ENCODE assay signal across 18 mouse cellular contexts in the genomic region with DNA sequence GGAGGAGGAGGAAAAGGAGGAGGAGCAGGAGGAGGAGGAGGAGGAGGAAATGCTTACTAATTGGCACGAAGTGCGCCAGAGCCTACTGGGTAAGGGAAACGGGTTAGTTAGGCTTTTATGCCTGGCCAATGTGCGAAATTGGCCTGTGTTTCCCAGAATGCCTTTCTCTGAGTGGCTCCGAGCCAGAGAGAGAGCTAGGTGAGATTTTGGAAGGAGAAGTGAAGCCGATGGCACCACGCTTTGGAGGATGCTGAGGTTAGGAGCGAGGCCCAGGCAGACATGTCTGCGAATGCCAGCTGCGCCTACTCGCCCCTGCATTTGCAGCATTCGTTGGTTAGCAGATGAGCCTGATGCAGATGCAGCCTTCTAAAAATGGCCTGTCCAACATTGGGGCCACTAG. TPM values are rescaled to one million over a fixed set of nuclear protein-coding genes. Genes with fewer than 3 reads are reported as not detected.
DNase-seq lines count a peak whose midpoint lies in the region; ATAC-seq lines count a peak whose summit lies in the region.
"Had no signal": no experiment of that assay in that cellular context is flagged by ENCODE, and none has a peak within 500 bp of the region (broad histone marks: within the 10 kb centered on the region; RNA-seq: fewer than 3 reads in every experiment).

No protein-coding gene starts in this region.

- H3K9ac ChIP-seq in forebrain, embryonic 13.5 days: no peak overlapping the region
- H3K9ac ChIP-seq in limb, embryonic 15.5 days: no peak overlapping the region
- H3K9ac ChIP-seq: liver, embryonic 12.5 days; neural tube, embryonic 13.5 days had no signal

- WGBS in forebrain, embryonic 13.5 days: 79% methylated on average over 12 of the region's 12 CpGs
- 94% methylated on average over 12 of the region's 12 CpGs for WGBS in forebrain, embryonic 10.5 days
- 81% methylated on average over 12 of the region's 12 CpGs for WGBS in limb, embryonic 15.5 days
- WGBS in limb, embryonic 10.5 days: 90% methylated on average over 12 of the region's 12 CpGs

- 0 out of 2 replicates have a peak, but pooled peaks cover 6% of the 10 kb centered on the region for H3K4me1 ChIP-seq in forebrain, embryonic 13.5 days
- no peaks in the 10 kb centered on the region for H3K4me1 ChIP-seq in forebrain, embryonic 10.5 days
- H3K4me1 ChIP-seq in limb, embryonic 15.5 days: peaks cover 16% of the 10 kb centered on the region; the same call in 1 of the 2 replicates
- H3K4me1 ChIP-seq in limb, embryonic 10.5 days: 0 out of 2 replicates have a peak, but pooled peaks cover 3% of the 10 kb centered on the region
- H3K4me1 ChIP-seq: embryonic facial prominence, embryonic 10.5 days; liver, embryonic 12.5 days had no signal

- H3K27me3 ChIP-seq in forebrain, embryonic 13.5 days: no peaks in the 10 kb centered on the region
- no peaks in the 10 kb centered on the region for H3K27me3 ChIP-seq in forebrain, embryonic 10.5 days (ENCODE audit: poor library complexity, severe bottlenecking)
- no peaks in the 10 kb centered on the region for H3K27me3 ChIP-seq in limb, embryonic 15.5 days
- no peaks in the 10 kb centered on the region for H3K27me3 ChIP-seq in limb, embryonic 10.5 days (ENCODE audit: low read depth, poor library complexity, severe bottlenecking)
- H3K27me3 ChIP-seq: liver, embryonic 12.5 days; neural tube, embryonic 13.5 days had no signal

- no peak overlapping the region for H3K27ac ChIP-seq in forebrain, embryonic 13.5 days
- no peak overlapping the region for H3K27ac ChIP-seq in forebrain, embryonic 10.5 days
- peak overlapping the region; percentile 12; the same call in 1 of the 2 replicates for H3K27ac ChIP-seq in limb, embryonic 15.5 days
- no peak overlapping the region for H3K27ac ChIP-seq in limb, embryonic 10.5 days
- H3K27ac ChIP-seq: embryonic facial prominence, embryonic 10.5 days; liver, embryonic 12.5 days; neural tube, embryonic 13.5 days had no signal

- 0 out of 2 replicates have a peak overlapping the region, but pooled peaks have one; percentile 2 for H3K4me2 ChIP-seq in forebrain, embryonic 13.5 days
- no peak overlapping the region for H3K4me2 ChIP-seq in limb, embryonic 15.5 days
- H3K4me2 ChIP-seq: liver, embryonic 12.5 days; neural tube, embryonic 13.5 days had no signal

- no peak overlapping the region for H3K4me3 ChIP-seq in forebrain, embryonic 13.5 days
- no peak overlapping the region for H3K4me3 ChIP-seq in forebrain, embryonic 10.5 days
- no peak overlapping the region for H3K4me3 ChIP-seq in limb, embryonic 15.5 days
- H3K4me3 ChIP-seq in limb, embryonic 10.5 days: no peak overlapping the region
- H3K4me3 ChIP-seq: embryonic facial prominence, embryonic 10.5 days; liver, embryonic 12.5 days; neural tube, embryonic 13.5 days had no signal

- H3K36me3 ChIP-seq in forebrain, embryonic 13.5 days (ENCODE audit: poor library complexity, severe bottlenecking): no peaks in the 10 kb centered on the region
- no peaks in the 10 kb centered on the region; the same call in 1 of the 2 replicates for H3K36me3 ChIP-seq in forebrain, embryonic 10.5 days (replicated peaks)
- peaks cover 17% of the 10 kb centered on the region for H3K36me3 ChIP-seq in limb, embryonic 15.5 days
- H3K36me3 ChIP-seq in limb, embryonic 10.5 days: no peaks in the 10 kb centered on the region; the same call in 1 of the 2 replicates
- H3K36me3 ChIP-seq: embryonic facial prominence, embryonic 10.5 days had no signal

- no peak for ATAC-seq in forebrain, embryonic 13.5 days
- no peak for ATAC-seq in limb, embryonic 15.5 days (ENCODE audit: insufficient number of reproducible peaks, low FRiP score, low TSS enrichment, low read depth)
- ATAC-seq: activated CD4-positive, CD25-positive, alpha-beta regulatory T cell, adult 4 months; inflammation-experienced regulatory T-cells, adult 6 months; liver, embryonic 12.5 days had no signal

- H3K9me3 ChIP-seq in forebrain, embryonic 13.5 days (replicated peaks): no peaks in the 10 kb centered on the region
- H3K9me3 ChIP-seq in forebrain, embryonic 10.5 days: no peaks in the 10 kb centered on the region
- no peaks in the 10 kb centered on the region for H3K9me3 ChIP-seq in limb, embryonic 15.5 days
- no peaks in the 10 kb centered on the region for H3K9me3 ChIP-seq in limb, embryonic 10.5 days (replicated peaks)
- H3K9me3 ChIP-seq: embryonic facial prominence, embryonic 10.5 days; G1E; liver, embryonic 12.5 days; neural tube, embryonic 13.5 days had no signal

- DNase-seq in forebrain, embryonic 10.5 days (ENCODE audit: extremely low spot score, low spot score): no peak
- DNase-seq in limb, embryonic 10.5 days (ENCODE audit: low spot score): no peak
- DNase-seq in layer of hippocampus, postnatal 10 days (ENCODE audit: low spot score in 2 of 2): peak; percentile 28 to 47
- DNase-seq in right cerebral cortex, postnatal 25 days: peak; percentile 38
- DNase-seq in ovary, postnatal 10 days (ENCODE audit: low spot score): no peak
- DNase-seq in ovary, adult 18-20 months (ENCODE audit: low spot score): no peak
- DNase-seq: heart, postnatal 10 days; kidney, postnatal 36 days; midbrain, embryonic 14.5 days had no signal

RNA-seq across cellular contexts. Expression of a gene that starts 18.2 kb away (rescaled TPM):
- polyA plus RNA-seq in forebrain, embryonic 13.5 days (2015; fragmentation: Nextera tagmentation; extraction: Ambion mirVana): 0.13 and 0.29 TPM in 2 replicates
- polyA plus RNA-seq in forebrain, embryonic 10.5 days (2016; fragmentation: Nextera tagmentation; extraction: Ambion mirVana): 0.83 and 1.6 TPM in 2 replicates
- 0.79 and 1.2 TPM in 2 replicates for polyA plus RNA-seq in limb, embryonic 15.5 days (2015; fragmentation: Nextera tagmentation; extraction: Ambion mirVana)
- 0.84 and 0.88 TPM in 2 replicates for polyA plus RNA-seq in limb, embryonic 10.5 days (2016; fragmentation: Nextera tagmentation; extraction: Ambion mirVana)
- under 1 TPM; 0.11 to 0.37 TPM for total RNA-seq in layer of hippocampus, postnatal 10 days (2021)
- polyA plus RNA-seq: activated CD4-positive, CD25-positive, alpha-beta regulatory T cell, adult 4 months; G1E; inflammation-experienced regulatory T-cells, adult 6 months had no signal

RNA-seq across cellular contexts. Expression of a gene that starts 56.3 kb away (rescaled TPM):
- not detected in 2 replicates for polyA plus RNA-seq in forebrain, embryonic 13.5 days (2015; fragmentation: Nextera tagmentation; extraction: Ambion mirVana)
- polyA plus RNA-seq in forebrain, embryonic 10.5 days (2016; fragmentation: Nextera tagmentation; extraction: Ambion mirVana): not detected in 2 replicates
- 0.27 TPM in 1 of 2 replicates, not detected in the other for polyA plus RNA-seq in limb, embryonic 15.5 days (2015; fragmentation: Nextera tagmentation; extraction: Ambion mirVana)
- not detected in 2 replicates for polyA plus RNA-seq in limb, embryonic 10.5 days (2016; fragmentation: Nextera tagmentation; extraction: Ambion mirVana)
- not detected for total RNA-seq in layer of hippocampus, postnatal 10 days (2021)
- total RNA-seq: G1E; heart, postnatal 10 days had no signal
- polyA plus RNA-seq: activated CD4-positive, CD25-positive, alpha-beta regulatory T cell, adult 4 months; embryonic facial prominence, embryonic 10.5 days; forebrain, embryonic 11.5 days; G1E; inflammation-experienced regulatory T-cells, adult 6 months; midbrain, embryonic 14.5 days; neural tube, embryonic 13.5 days had no signal

Comparison
In these comparisons a context has a peak if more than half of its experiments do, and no peak if none do; other contexts are left out.
1. DNase-seq: peak in layer of hippocampus, postnatal 10 days (2 of 2) and right cerebral cortex, postnatal 25 days (single experiment); none in forebrain, embryonic 10.5 days (single experiment), limb, embryonic 10.5 days (single experiment), ovary, postnatal 10 days (single experiment) and ovary, adult 18-20 months (single experiment).